Mouse (Mus musculus): ENCODE data around the gene Olfr1158. TPM values are rescaled to one million over a fixed set of nuclear protein-coding genes. Genes with fewer than 3 reads are reported as not detected.
"Not testable (repeated sequence)": the region's sequence is repeated elsewhere in the genome, so short reads cannot be mapped to it uniquely, and the experiment has no call there.

Gene Olfr1158
- not detected for total RNA-seq (2021)
- long read RNA-seq = 0 reads

GRCm38 (mm10) chr2:87989813-87990212 lies at the start of gene Olfr1158:
Gene Olfr1158, plus strand, starts transcription at chr2:87990113.
- no peak for DNase-seq (ENCODE audit: low spot score in 2 of 2)

- DNase-seq (ENCODE audit: low spot score in 2 of 2) = no peak
These were observed 44.9 kb upstream of the Olfr1158 start, which contains the start of gene Olfr1155 for GRCm38 (mm10) chr2:87945037-87945436. Gene Olfr1155, minus strand, starts transcription at chr2:87945137.

DNA sequence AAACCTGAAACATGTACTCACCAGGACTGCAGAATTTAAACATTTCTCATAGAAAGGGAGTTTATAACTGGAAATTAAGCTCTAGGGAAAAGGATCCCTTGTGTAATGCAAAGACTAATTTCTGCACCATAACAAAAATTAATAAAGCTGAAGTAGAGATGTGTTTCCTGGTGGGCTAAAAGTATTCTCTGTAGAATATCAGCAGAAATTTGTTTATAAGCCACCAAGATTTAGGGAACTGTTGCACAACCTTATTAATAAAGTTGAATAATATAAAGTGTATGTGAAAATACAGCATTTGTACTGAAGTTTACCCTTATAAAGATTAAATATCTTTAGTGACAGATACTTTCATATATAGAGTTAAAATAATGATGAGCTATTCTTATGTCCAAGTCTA lies 36.9 kb upstream of the Olfr1158 start, which contains the start of gene Olfr1156:
Gene Olfr1156 (minus strand): TSS at position 101 of the 400 bp plus-strand sequence.
- DNase-seq (ENCODE audit: low spot score in 2 of 2) = no peak

DNA sequence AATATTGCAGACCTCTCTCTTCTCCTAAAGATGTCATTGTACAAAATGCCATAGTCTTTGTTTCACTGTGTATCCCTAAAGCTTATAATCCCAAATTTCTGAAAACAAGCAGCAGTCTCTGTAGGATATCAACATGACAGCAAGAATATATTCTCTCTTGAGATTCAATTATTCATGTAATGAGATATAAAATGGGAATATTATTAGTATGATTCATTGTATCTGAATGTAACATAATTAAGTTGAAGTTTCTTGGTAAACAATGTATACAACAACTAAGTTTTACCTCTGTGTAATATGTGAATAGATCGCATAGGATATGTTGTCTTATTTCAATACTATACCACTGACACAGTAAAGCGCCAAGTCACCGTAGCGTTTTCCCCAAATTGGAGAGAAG lies 21.7 kb upstream of the Olfr1158 start, which contains the start of gene Olfr1157:
Gene Olfr1157 (minus strand): TSS at position 101 of the 400 bp plus-strand sequence.
- DNase-seq (ENCODE audit: low spot score in 2 of 2) = no peak

DNA sequence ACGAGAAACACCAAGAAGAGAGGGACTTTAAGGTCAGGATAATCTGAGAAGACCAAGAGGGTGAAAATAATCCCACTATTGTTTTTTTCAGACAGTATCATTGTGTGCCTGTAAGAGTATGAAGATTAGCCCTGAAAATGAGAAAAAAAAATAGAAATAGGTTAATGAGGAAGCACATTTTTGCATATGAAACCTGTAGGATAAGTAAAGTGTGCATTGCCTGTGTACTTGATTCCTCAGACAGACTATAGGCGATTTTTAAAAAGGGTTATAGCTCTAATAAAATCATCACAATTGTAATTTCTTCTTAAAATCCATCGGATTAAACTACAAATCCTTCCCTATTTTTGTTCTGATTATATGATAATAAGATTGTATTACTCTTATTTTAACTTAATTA lies 15.3 kb upstream of the Olfr1158 start, which contains the start of gene Olfr74:
Gene Olfr74 (minus strand): TSS at position 101 of the 400 bp plus-strand sequence.
- DNase-seq (ENCODE audit: low spot score in 2 of 2) = no peak

DNA sequence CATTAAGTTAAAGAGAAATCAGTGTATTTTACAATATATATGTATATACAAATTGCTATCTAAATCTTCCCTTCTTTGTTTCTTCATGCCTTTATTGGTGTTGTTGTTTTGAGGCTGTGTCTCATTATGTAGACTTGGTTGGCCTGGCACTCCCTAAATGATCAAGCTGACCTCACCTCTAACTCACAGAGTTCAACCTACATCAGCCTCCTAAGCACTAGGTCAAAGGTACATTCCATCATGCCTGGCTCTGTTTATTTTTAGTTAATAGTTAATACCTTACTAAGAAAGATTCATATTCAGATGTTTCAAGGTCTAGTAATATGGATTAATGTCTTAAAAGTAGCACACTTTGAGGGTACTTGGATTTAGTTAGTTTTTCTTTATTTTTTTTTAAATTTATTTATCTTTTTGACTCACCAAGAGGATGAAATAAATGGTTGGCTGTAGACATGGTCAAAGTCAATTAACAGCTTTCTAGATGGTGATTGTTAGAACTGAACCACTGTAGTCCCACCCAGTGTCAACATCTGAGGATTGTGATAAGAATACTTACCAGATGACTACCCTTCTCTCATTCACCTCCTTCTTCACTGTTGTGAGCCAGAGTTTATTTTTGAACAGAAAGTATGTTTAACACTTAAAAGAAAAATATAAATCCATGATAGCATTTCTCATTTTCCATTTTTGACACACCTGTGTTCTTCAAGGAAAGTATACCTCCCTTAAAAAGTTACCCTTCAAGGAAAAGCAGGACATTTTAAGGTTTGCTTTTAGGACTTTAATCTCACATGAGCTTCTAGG lies 17.8 kb downstream of the Olfr1158 start, which contains the start of gene Olfr1160:
Gene Olfr1160 (minus strand): TSS at position 754 of the 804 bp plus-strand sequence.
- DNase-seq (ENCODE audit: low spot score in 2 of 2) = no peak

DNA sequence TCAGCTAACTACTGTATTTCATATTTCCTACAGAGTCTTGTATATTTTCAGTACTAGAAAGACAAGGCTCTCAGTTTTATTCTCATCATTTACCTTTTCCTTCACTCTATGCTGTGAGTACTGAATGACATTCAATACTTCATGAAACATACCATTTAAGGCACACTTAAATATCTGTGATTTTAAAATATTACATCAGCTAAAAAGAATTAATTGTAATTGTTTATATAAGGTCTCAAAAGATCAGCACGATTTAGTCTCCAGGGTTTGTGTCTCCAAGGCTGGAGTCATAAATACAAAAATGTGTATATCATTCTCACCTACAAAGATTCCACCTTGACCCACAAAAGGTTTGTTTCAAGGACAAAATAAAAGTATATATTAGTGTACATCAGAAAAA lies 32.6 kb downstream of the Olfr1158 start, which contains the start of gene Olfr1161:
Gene Olfr1161 (plus strand): TSS at position 301 of the 400 bp plus-strand sequence.
- DNase-seq (ENCODE audit: low spot score in 2 of 2) = not testable (repeated sequence)

DNA sequence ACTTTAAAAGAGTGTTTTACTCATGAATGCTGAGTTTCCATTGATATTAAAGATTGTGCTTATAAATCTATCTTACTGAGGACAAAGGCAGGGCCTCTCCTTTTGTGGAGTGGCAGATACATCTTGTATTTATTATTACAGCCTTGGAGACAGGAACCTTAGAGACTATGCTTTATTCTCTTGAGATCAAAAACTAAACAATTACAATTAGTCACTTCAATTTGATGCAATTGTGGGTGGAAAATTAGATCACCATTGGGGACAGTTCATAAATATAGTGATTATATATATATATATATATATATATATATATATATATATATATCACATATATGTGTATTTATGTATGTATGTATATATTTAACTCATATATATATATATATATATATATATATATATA lies 47.7 kb downstream of the Olfr1158 start, which contains the start of gene Olfr73:
Gene Olfr73 (minus strand): TSS at position 101 of the 400 bp plus-strand sequence.
- no peak for DNase-seq (ENCODE audit: low spot score in 2 of 2)

Other genes starting within 250 kb of the Olfr1158 start
- not detected for gene Olfr1140, start 246.4 kb upstream of the Olfr1158 start, total RNA-seq (2021)
- gene Olfr1141, start 236.1 kb upstream of the Olfr1158 start, total RNA-seq (2021) = not detected
- not detected for gene Olfr152, start 210.6 kb upstream of the Olfr1158 start, total RNA-seq (2021)
- gene Olfr1143, start 189.5 kb upstream of the Olfr1158 start, total RNA-seq (2021) = not detected
- not detected for gene Olfr1145, start 180.3 kb upstream of the Olfr1158 start, total RNA-seq (2021)
- not detected for gene Olfr1148, start 159.6 kb upstream of the Olfr1158 start, total RNA-seq (2021)
- not detected for gene Olfr1150-ps1, start 146.1 kb upstream of the Olfr1158 start, total RNA-seq (2021)
- not detected for gene Olfr1151, start 134.3 kb upstream of the Olfr1158 start, total RNA-seq (2021)
- gene Olfr1152, start 123.6 kb upstream of the Olfr1158 start, total RNA-seq (2021) = under 1 TPM in 1 of 2 experiments, not detected in 1; 0.04 TPM
- not detected for gene Olfr1153, start 95.2 kb upstream of the Olfr1158 start, total RNA-seq (2021)
- gene Olfr1154, start 84.9 kb upstream of the Olfr1158 start, total RNA-seq (2021) = not detected
- not detected for gene Olfr1155, start 45.0 kb upstream of the Olfr1158 start, total RNA-seq (2021)
- gene Olfr1156, start 37.0 kb upstream of the Olfr1158 start, total RNA-seq (2021) = not detected
- not detected for gene Olfr1157, start 21.8 kb upstream of the Olfr1158 start, total RNA-seq (2021)
- gene Olfr74, start 15.4 kb upstream of the Olfr1158 start, total RNA-seq (2021) = not detected
- not detected for gene Olfr1160, start 18.2 kb downstream of the Olfr1158 start, total RNA-seq (2021)
- not detected for gene Olfr1161, start 32.7 kb downstream of the Olfr1158 start, total RNA-seq (2021)
- gene Olfr73, start 47.6 kb downstream of the Olfr1158 start, total RNA-seq (2021) = not detected
- gene Olfr1162, start 61.0 kb downstream of the Olfr1158 start, total RNA-seq (2021) = not detected
- not detected for gene Olfr1163, start 81.7 kb downstream of the Olfr1158 start, total RNA-seq (2021)
- not detected for gene Olfr1164, start 103.9 kb downstream of the Olfr1158 start, total RNA-seq (2021)
- not detected for gene Olfr1166, start 138.2 kb downstream of the Olfr1158 start, total RNA-seq (2021)
- not detected for gene Olfr1167, start 165.1 kb downstream of the Olfr1158 start, total RNA-seq (2021)
- gene Olfr1168, start 191.8 kb downstream of the Olfr1158 start, total RNA-seq (2021) = not detected
- gene Olfr1170, start 238.2 kb downstream of the Olfr1158 start, total RNA-seq (2021) = not detected